13 mouse cellular contexts compared by ENCODE assay signal in genomic region chr6:55580036-55580435, GRCm38 (mm10).
DNase-seq lines count a peak whose midpoint lies in the region; ATAC-seq lines count a peak whose summit lies in the region.
"Had no signal": no experiment of that assay in that cellular context is flagged by ENCODE, and none has a peak within 500 bp of the region (broad histone marks: within the 10 kb centered on the region; RNA-seq: fewer than 3 reads in every experiment).

No protein-coding gene starts in this region.

- peak overlapping the region; percentile 60 for H3K27ac ChIP-seq in midbrain, embryonic 15.5 days
- H3K27ac ChIP-seq: liver, embryonic 12.5 days; lung, embryonic 15.5 days had no signal

- DNase-seq in heart, adult 11 months = peak; percentile 75
- no peak for DNase-seq in heart, adult 9 months (ENCODE audit: low spot score in 2 of 2)
- DNase-seq in brain, adult 2 months (ENCODE audit: low read depth, low spot score) = peak; percentile 24
- peak; percentile 50 to 51 for DNase-seq in cerebellum, postnatal 14 days
- no peak for DNase-seq in ovary, postnatal 36 days (ENCODE audit: low spot score)
- no peak for DNase-seq in urinary bladder, adult 2 months (ENCODE audit: low spot score)
- DNase-seq: gastrocnemius, postnatal 14 days; kidney, adult 8-10 months; kidney, postnatal 36 days had no signal

- no peak overlapping the region for H3K4me3 ChIP-seq in midbrain, embryonic 15.5 days
- H3K4me3 ChIP-seq: liver, embryonic 12.5 days; lung, embryonic 15.5 days had no signal

- H3K4me1 ChIP-seq in midbrain, embryonic 15.5 days = peaks cover 14% of the 10 kb centered on the region
- H3K4me1 ChIP-seq: liver, embryonic 12.5 days; lung, embryonic 15.5 days had no signal

- peak overlapping the region; percentile 7; the same call in 1 of the 2 replicates for H3K4me2 ChIP-seq in midbrain, embryonic 15.5 days
- H3K4me2 ChIP-seq: liver, embryonic 12.5 days; lung, embryonic 15.5 days had no signal

- H3K9me3 ChIP-seq in midbrain, embryonic 15.5 days = no peaks in the 10 kb centered on the region
- H3K9me3 ChIP-seq: G1E; liver, embryonic 12.5 days; lung, embryonic 15.5 days had no signal

- 10% methylated on average over 5 of the region's 5 CpGs for WGBS in midbrain, embryonic 15.5 days

- peak; percentile 63; the same call in 1 of the 2 replicates for ATAC-seq in midbrain, embryonic 15.5 days (replicated peaks)
- ATAC-seq: liver, embryonic 12.5 days had no signal

- no peaks in the 10 kb centered on the region for H3K36me3 ChIP-seq in midbrain, embryonic 15.5 days (replicated peaks)
- H3K36me3 ChIP-seq: G1E; liver, embryonic 12.5 days; lung, embryonic 15.5 days had no signal

- H3K9ac ChIP-seq in midbrain, embryonic 15.5 days = no peak overlapping the region
- H3K9ac ChIP-seq: liver, embryonic 12.5 days; lung, embryonic 15.5 days had no signal

- no peaks in the 10 kb centered on the region for H3K27me3 ChIP-seq in midbrain, embryonic 15.5 days (replicated peaks)
- H3K27me3 ChIP-seq: liver, embryonic 12.5 days; lung, embryonic 15.5 days had no signal

Comparison
In these comparisons a context has a peak if more than half of its experiments do, and no peak if none do; other contexts are left out.
1. DNase-seq: peak in heart, adult 11 months (single experiment), brain, adult 2 months (single experiment) and cerebellum, postnatal 14 days (2 of 2); none in heart, adult 9 months (0 of 2), ovary, postnatal 36 days (single experiment) and urinary bladder, adult 2 months (single experiment).